Mouse (Mus musculus) thymus, adult 2 months (tissue): ENCODE measurements around the gene Mphosph9. TPM values are rescaled to one million over a fixed set of nuclear protein-coding genes. Genes with fewer than 3 reads are reported as not detected.

ENCODE experiments used
- DNase-seq: peaks from one replicate; pipeline ENCODE4 v3.0.0; 2021
- H3K27ac ChIP-seq: fragments of 200-500 bp; 2 replicates; pipeline ENCODE4 v1.5.1; 2012; ENCODE audit warnings: low read length, control low read depth; ENCODE audit not compliant: control insufficient read depth, insufficient read depth
- H3K27me3 ChIP-seq: fragments of 200-500 bp; 2 replicates; pipeline ENCODE4 v1.6.1; 2012; ENCODE audit warnings: mild to moderate bottlenecking, low read length, moderate library complexity, mixed read lengths; ENCODE audit not compliant: control insufficient read depth, insufficient read depth
- H3K36me3 ChIP-seq: fragments of 200-500 bp; 2 replicates; pipeline ENCODE4 v1.6.1; 2012; ENCODE audit warnings: mild to moderate bottlenecking, low read length, moderate library complexity; ENCODE audit not compliant: control insufficient read depth, insufficient read depth
- H3K4me1 ChIP-seq: fragments of 200-500 bp; replicated peaks from 2 replicates; pipeline ENCODE4 v1.6.1; 2012; ENCODE audit warnings: low read length; ENCODE audit not compliant: control insufficient read depth, insufficient read depth
- H3K4me3 ChIP-seq: fragments of 200-500 bp; 2 replicates; pipeline ENCODE4 v1.5.1; 2012; ENCODE audit warnings: mild to moderate bottlenecking, low read length, control low read depth, moderate library complexity; ENCODE audit not compliant: control insufficient read depth, insufficient read depth
- CTCF ChIP-seq: fragments of 200-500 bp; IDR thresholded peaks from 2 replicates; pipeline ENCODE4 v1.5.1; 2012; ENCODE audit warnings: mild to moderate bottlenecking, control low read depth, low read length, moderate library complexity, borderline replicate concordance; ENCODE audit not compliant: control insufficient read depth, poor library complexity, insufficient read depth; ENCODE audit errors: extremely low read depth
- POLR2A ChIP-seq: fragments of 200-500 bp; IDR thresholded peaks from 2 replicates; pipeline ENCODE4 v1.6.1; 2012; ENCODE audit warnings: mild to moderate bottlenecking, low read length, control low read depth, moderate library complexity; ENCODE audit not compliant: control insufficient read depth, poor library complexity, insufficient read depth; ENCODE audit errors: extremely low read depth
- WGBS: fragments of 180-500 bp; shearing (Covaris S2); methylation state at CpG from one replicate; pipeline ENCODE4 v1.1.7; 2018; 5-methylcytosine and 5-hydroxymethylcytosine counted together
- polyA plus RNA-seq: library from polyadenylated mRNA; depleted of rRNA; stranded (reverse); fragments of >200 nt; gene quantifications from 2 replicates; pipeline ENCODE4 v1.2.3, GENCODE M21; 2012

The Mphosph9 gene
- polyA plus RNA-seq, 1 experiment = 16.2 TPM

DNA sequence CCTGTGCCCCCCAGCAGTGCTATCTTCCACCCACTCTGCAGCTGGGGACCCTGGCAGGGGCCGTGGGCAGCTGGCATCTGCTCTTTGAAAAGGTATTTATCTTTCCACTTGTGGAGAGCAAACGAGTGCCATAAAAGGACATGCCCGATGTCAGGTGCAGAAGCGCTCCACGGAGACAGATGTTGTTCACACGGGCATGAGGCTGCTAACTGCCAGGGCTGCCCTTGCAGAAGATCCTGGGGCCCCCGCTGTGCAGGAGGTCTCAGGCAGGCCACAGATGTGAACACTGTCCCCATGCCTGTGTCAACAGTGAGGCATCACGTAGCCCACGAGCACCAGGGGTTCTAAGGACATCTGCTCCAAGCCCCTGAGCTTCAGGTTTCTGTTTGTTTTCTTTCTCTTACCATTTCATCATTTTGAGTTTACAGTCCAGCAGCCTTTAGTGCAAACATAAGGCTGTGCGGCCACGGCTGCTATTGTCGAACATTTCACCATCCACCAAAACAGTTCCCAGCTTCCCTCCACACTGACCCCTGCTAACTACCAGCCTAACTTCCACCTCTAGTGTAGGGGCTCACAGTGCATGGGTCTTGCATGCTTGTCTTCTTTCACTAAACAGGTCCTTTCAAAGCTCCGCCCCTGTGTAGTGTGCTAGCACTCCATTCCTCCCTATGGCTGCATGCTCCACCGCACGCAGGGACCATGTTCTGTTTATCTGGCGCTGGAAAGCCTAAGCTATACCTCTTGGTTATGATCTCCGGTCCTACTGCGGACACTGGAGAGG, 95.2 kb downstream of the Mphosph9 start:
- H3K27me3 ChIP-seq = no peaks in the 10 kb centered on the region
- WGBS = 25% methylated on average over 18 of the region's 18 CpGs
- peak overlapping the region; percentile 94 for H3K27ac ChIP-seq

DNA sequence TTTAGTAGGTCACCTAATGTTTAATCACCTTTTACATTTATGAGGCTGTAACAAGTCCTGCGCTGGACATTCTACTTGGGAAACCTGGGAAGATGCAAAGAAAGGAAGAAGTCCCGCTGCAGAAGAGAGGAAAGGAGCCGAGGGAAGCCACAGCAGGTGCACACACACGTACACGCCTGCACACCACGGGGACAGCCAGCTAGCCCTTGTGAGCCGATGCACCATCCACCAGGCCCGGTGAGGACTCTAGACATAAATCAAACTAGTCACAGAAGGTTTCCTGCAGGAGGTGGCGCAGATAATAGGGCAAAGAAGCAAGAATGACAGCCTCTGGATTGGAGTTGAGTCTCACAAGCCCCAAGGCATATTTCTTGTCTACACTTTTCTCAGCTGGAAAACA, 97.3 kb downstream of the Mphosph9 start:
- Histone ChIP-seq H3K4me3 (no peak overlapping the region), H3K27ac (peak overlapping the region; percentile 30), H3K27me3 (no peaks in the 10 kb centered on the region), H3K36me3 (no peaks in the 10 kb centered on the region), H3K4me1 (peaks cover 74% of the 10 kb centered on the region)
- WGBS = 29% methylated on average over 9 of the region's 9 CpGs
- TF ChIP-seq POLR2A = no peak
- TF ChIP-seq CTCF = no peak
- DNase-seq = no peak

More for the DNA sequence above, 95.2 kb downstream of the Mphosph9 start:
- Histone ChIP-seq H3K4me1 (peaks cover 61% of the 10 kb centered on the region), H3K4me3 (peak overlapping the region; percentile 19), H3K36me3 (no peaks in the 10 kb centered on the region)
- DNase-seq = peak; percentile 88
- TF ChIP-seq CTCF (no peak), POLR2A (peak; percentile 65; the same call in 1 of the 2 replicates)

DNA sequence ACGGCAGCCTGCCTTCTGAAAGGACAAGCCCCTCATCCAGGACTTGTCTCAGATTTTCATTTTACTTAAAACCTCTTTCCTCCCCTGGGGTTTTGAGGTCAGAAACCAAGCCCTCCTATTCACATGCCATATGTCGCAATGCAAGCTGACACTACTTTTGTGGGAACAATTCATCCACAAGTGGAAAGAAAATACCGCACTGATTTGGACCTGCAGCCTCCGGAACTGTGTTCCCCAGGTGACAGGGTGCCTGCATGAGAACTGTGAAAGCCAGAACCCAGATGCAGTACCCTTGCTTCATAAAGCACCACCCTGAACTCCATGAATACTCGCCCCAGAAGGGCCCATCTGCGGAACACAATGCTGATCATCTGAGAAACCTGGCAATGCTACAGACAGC, 100.6 kb downstream of the Mphosph9 start:
- H3K4me1 ChIP-seq = peaks cover 77% of the 10 kb centered on the region
- DNase-seq = no peak
- WGBS = 34% methylated on average over 6 of the region's 6 CpGs
- TF ChIP-seq POLR2A (no peak), CTCF (no peak)
- H3K27ac ChIP-seq = peak overlapping the region; percentile 68
- H3K36me3 ChIP-seq = no peaks in the 10 kb centered on the region
- H3K27me3 ChIP-seq = no peaks in the 10 kb centered on the region
- H3K4me3 ChIP-seq = no peak overlapping the region

DNA sequence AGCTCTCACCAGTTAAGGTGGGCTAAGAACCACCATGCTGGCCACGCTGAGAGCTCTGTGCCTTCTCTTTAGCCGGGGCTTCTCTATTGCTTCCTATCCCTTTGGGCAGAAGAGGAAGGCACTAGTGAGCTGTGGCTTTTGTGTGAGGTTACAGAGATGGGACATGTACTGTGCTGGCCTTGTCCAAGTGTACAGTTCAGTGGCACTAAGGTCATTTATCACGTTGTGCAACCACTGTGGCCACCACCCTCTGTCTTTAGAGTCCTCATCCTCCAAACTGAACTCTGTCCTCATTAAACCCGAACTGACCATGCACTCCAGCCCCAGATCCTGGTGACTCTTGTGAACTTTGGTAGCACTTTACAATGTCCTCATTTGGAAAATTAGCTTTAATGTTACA, 101.3 kb downstream of the Mphosph9 start:
- peak overlapping the region; percentile 68 for H3K27ac ChIP-seq
- H3K27me3 ChIP-seq = no peaks in the 10 kb centered on the region
- TF ChIP-seq POLR2A (no peak), CTCF (no peak)
- H3K4me3 ChIP-seq = no peak overlapping the region
- no peaks in the 10 kb centered on the region for H3K36me3 ChIP-seq
- 59% methylated on average over 4 of the region's 4 CpGs for WGBS
- peaks cover 76% of the 10 kb centered on the region for H3K4me1 ChIP-seq
- DNase-seq = no peak

DNA sequence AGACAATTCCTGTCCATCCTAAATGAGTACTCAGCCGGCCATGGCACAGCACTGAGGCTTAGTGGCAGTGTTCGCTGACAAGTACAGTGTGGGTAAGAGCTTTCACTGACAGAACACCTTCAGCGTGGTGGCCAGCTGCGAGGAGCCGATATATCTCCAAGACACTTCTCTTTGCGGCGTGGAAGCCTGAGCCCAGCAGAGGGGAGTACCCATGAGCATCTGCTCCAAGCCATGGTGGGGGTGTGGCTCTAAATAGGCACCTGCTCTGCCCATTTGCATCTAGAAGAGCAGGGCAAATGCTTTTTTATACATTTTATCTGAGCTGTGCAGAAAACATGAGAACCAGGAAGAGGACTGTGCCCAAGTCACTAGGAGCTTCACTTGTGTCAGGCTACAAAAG, 101.9 kb downstream of the Mphosph9 start:
- Histone ChIP-seq H3K27ac (peak overlapping the region; percentile 68), H3K27me3 (no peaks in the 10 kb centered on the region), H3K4me1 (peaks cover 77% of the 10 kb centered on the region), H3K36me3 (no peaks in the 10 kb centered on the region), H3K4me3 (no peak overlapping the region)
- TF ChIP-seq CTCF = no peak
- TF ChIP-seq POLR2A = no peak
- peak; percentile 49 for DNase-seq
- 49% methylated on average over 7 of the region's 7 CpGs for WGBS

DNA sequence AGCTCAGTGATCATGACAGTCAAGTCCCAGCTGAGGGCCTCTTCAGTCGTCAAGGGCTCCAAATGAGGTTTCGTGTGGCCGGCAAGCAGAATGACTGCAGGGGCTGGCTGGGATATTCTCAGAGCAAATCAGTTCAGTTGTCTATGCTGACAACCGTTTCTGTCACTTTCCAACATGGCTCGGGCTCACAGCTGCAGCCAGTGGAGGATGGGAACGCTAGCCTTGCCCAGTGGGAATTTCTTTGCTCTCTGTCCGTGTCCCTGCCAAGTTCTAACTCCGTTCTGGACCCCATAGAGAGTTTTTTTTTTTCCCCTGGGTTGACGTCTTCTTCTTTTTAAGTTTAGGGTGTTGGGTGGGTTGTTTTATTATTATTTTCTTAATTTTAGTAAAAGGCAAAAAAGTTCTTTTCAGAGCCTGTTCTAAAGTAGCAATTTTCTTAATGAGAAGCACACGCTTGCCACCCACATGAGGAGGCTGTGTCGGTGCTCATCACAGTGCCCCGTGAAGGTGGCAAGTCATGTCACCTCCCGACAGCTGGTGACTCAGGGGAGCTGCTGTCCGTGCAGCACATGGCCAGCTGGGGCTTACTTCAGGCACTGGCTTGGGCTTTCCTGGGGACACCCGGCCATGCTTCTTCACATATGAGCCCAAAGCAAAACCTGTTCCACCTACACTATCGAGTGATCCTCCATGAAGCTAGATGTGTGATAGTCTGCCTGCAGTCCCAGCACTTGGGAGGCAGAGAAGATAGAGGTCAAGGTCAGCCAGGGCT, 103.3 kb downstream of the Mphosph9 start:
- Histone ChIP-seq H3K36me3 (no peaks in the 10 kb centered on the region), H3K4me1 (peaks cover 72% of the 10 kb centered on the region)
- 93% methylated on average over 16 of the region's 16 CpGs for WGBS

More for the DNA sequence above, 103.3 kb downstream of the Mphosph9 start:
- Histone ChIP-seq H3K27me3 (no peaks in the 10 kb centered on the region), H3K4me3 (no peak overlapping the region), H3K27ac (no peak overlapping the region)
- no peak for DNase-seq
- TF ChIP-seq CTCF (no peak), POLR2A (no peak)
